Mouse (Mus musculus): Measurements from ENCODE around the gene Ccdc107.

The Ccdc107 gene

GRCm38 (mm10) chr4:43515764-43516708 is 23.3 kb downstream of the Ccdc107 start:
- DNase-seq: no peak

- DNase-seq: no peak
Measured at GRCm38 (mm10) chr4:43519551-43519950, 26.9 kb downstream of the Ccdc107 start.

GRCm38 (mm10) chr4:43519956-43520355 is 27.3 kb downstream of the Ccdc107 start:
- peak; percentile 90 for DNase-seq

- no peak for DNase-seq
Measured at GRCm38 (mm10) chr4:43527880-43528279, 35.2 kb downstream of the Ccdc107 start.

GRCm38 (mm10) chr4:43528487-43528886 is 35.8 kb downstream of the Ccdc107 start:
- DNase-seq: no peak

GRCm38 (mm10) chr4:43530081-43530501 is 37.4 kb downstream of the Ccdc107 start:
- DNase-seq: no peak

- peak; percentile 68 for DNase-seq
Measured at GRCm38 (mm10) chr4:43530581-43530980, 37.9 kb downstream of the Ccdc107 start.

GRCm38 (mm10) chr4:43533270-43533669 is 40.6 kb downstream of the Ccdc107 start:
- no peak for DNase-seq

- no peak for DNase-seq
Measured at GRCm38 (mm10) chr4:43535628-43536027, 42.9 kb downstream of the Ccdc107 start.

GRCm38 (mm10) chr4:43536031-43536430 is 43.3 kb downstream of the Ccdc107 start:
- no peak for DNase-seq

- DNase-seq: no peak
Measured at GRCm38 (mm10) chr4:43542044-43542443, 49.3 kb downstream of the Ccdc107 start.
